Mouse (Mus musculus) layer of hippocampus, adult 18-20 months (tissue): ENCODE measurements around the gene Olfr1223. TPM values are rescaled to one million over a fixed set of nuclear protein-coding genes. Genes with fewer than 3 reads are reported as not detected.
"Not testable (repeated sequence)": the region's sequence is repeated elsewhere in the genome, so short reads cannot be mapped to it uniquely, and the experiment has no call there.

ENCODE experiments used
- DNase-seq, 2 experiments: peaks; one replicate each; pipeline ENCODE4 v3.0.0; 2022; ENCODE audit warnings: low spot score in 2 of 2
- long read RNA-seq: library from polyadenylated mRNA; stranded (forward); transcript quantifications from one replicate; pipeline ENCODE4 v2.0.0, GENCODE M21; 2021
- total RNA-seq, 2 experiments: library from RNA; stranded (reverse); gene quantifications; 2 replicates each; pipeline ENCODE4 v1.2.3; 2021

Gene Olfr1223
- not detected for total RNA-seq
- long read RNA-seq, result 0 reads

DNA sequence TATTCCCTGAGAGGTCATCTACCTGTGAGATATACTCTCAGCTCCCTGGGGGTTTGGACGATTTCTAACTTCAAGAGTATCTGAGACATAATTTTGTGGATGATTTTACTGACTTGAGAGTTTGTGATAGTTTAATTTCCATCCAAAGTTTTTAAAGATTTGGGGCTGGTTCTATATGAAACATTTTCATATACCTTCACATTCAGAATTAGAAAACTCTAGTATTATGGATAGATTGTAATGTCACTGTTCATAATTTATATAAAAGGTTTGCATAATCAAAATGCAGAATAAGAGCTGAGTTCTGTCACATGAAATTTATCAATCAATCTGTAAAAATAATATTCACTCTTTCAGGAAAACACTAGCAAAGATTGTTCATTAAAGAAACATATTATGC lies at the start of gene Olfr1223:
TSS of gene Olfr1223 (minus strand) at position 101 of the 400 bp plus-strand sequence.
- no peak for DNase-seq

DNA sequence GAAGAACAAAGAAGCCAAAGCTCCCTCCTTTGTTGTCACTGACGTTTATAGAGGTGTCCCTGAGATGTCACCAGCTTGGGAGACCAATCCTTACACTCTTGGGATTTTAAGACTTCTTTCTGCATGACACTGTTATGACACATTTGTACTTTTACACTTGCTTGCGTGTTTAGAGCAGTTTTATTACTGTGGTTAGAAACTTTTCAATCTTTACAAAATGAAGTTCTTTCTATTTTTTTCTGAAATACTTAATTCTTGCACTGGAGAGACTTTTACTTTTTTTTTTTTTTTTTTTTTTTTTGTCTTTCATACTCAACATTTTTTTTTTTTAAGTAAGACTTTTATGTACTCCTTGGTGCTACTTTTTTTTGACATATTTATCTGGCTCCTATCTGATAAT lies 48.6 kb upstream of the Olfr1223 start, which contains the start of gene Olfr1226:
TSS of gene Olfr1226 (minus strand) at position 101 of the 400 bp plus-strand sequence.
- no peak for DNase-seq

DNA sequence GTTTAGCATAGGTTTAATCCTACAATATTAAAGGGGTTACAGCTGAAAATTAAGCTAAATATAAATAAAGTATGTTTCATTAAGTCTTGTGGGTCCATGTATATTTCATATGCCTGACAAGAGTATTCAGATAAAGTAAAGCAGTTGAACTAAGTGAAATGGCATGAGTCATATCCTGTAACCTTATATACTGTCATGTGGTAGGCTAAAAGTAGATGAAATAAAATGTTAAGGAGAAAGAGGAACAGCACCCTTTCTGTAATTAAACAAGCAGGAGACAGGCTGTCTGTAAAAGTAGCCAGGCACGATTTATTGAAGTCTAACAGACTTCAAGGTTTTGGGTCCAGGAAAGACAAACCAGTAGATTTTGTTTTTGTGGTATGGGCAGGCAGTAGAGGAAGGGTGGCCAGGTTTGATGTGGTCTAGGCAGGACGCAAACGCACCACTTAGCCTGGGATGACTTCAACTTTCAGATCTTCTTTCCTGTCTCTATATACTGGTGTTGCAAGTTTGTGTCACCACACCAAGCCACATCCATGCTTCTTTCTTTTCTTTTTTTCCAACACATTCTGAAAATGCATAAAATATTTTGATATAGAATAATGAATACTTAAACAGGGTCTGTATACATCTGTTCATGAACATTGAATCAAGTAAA lies 45.1 kb upstream of the Olfr1223 start:
- DNase-seq, result no peak

DNA sequence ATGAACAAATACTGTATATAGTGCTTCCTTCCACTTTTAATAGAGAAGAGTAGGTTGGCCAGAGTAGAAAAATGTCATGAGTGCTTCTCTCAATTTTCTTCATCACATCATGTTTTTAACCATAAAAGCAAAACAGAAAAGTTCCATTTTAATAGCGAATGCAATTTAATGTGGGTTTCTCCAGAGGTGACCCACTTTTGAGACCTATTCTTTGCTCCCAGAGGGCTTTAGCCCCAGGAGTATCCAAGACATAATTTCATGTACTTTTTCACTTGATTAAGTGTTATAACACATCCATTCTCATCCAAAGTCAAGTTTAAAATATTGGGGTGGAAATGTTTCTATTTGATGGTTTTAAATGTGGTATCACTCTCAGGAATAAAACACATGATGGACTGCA lies 23.2 kb upstream of the Olfr1223 start, which contains the start of gene Olfr1225:
TSS of gene Olfr1225 (minus strand) at position 101 of the 400 bp plus-strand sequence.
- DNase-seq, result no peak

DNA sequence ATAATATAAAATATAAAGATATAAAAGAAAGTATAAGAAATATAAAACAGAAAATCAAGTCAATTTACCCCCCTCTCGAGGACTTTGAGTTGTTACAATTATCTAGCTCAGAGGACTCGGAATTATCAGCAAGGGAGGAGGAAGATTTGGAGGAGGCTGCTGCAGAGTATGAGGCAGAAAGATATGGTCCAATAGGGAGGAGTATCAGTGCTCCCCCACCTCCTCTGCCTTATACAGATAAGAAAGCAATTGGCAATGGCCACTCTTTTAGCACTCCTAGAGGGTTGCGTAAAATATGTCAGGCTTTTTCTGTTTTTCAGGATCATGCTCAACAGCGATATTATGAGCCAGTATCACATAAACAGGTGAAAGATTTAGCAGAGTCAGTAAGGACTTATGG lies 13.4 kb upstream of the Olfr1223 start:
- DNase-seq, result not testable (repeated sequence)

DNA sequence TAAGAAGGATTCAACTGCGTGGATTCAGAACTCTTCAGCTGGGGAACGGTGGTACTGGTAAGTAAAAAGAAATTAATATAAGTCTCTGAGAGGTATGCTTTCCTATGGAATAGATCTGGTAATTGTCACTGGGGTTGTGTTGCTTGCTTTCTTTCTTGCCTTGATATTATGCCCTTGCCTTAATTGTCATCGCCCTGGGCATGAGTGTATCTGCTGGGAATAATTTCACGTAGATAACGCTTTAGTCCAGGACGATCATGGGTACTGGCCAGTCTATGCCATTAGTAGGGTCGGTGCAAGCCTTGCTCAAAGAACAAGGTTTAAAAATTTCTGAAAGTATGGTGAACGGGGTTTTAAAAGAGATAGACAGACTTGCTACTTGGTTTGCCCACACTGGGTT lies 12.6 kb upstream of the Olfr1223 start, which contains the start of gene Olfr1224-ps1:
TSS of gene Olfr1224-ps1 (minus strand) at position 101 of the 400 bp plus-strand sequence.
- not testable (repeated sequence) for DNase-seq

DNA sequence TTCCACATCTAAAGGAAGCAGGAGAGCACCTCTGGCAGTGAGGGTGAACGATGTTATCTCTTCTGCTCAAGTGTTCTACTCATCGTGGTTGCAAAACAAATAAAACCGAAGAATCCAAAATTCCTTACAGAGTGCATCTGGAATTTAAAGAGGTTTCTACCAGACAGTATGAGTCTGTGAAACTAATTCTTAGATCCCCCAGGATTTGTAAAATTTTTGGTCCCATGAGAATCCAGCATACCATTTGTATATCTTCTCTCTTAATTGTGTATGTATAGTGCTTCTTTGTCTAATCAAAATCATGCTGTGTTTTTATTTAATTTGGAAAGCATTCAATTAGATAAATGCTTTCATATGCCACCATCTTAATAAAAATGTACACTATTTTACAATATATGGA lies 18.4 kb downstream of the Olfr1223 start, which contains the start of gene Olfr1222:
TSS of gene Olfr1222 (minus strand) at position 101 of the 400 bp plus-strand sequence.
- no peak for DNase-seq

DNA sequence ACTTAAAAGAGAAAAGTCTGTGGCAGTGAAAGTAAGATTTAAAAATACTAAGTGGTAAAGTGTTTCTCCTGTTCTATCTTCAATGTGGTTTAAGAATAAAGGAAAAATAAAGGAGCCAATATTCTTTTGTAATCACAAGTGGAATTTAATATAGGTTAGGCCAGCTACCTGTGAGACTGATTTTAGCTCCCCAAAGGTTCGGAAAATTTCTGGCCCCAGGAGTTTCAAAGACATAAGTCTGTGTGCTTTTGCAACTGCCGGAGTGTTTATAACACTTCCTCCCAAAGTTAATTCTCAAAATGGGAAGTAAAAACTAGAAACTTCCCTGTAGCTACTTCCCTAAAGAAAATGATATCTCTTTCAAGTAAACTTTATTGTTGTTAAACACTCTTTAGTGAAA lies 34.2 kb downstream of the Olfr1223 start, which contains the start of gene Olfr1221:
TSS of gene Olfr1221 (minus strand) at position 101 of the 400 bp plus-strand sequence.
- no peak for DNase-seq

DNA sequence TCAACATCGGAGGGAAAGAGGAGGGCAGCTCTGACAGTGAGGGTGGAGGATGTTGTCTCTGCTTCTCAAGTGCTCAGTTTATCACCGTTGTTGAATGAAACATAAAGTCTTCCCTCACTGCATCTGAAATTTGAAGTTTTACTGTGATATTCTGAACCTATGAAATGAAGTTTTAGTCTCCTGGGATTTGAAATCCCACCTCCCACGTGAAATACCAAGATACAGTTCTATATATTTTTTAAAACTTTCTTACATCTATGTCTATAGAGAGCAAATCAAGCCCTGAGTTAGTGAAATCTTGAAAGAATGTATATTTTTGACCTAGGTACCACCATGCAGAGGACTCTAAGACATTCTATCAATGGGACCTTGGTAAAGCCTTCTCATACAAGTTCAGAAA lies 44.6 kb downstream of the Olfr1223 start, which contains the start of gene Olfr1220:
TSS of gene Olfr1220 (minus strand) at position 101 of the 400 bp plus-strand sequence.
- DNase-seq, result no peak

DNA sequence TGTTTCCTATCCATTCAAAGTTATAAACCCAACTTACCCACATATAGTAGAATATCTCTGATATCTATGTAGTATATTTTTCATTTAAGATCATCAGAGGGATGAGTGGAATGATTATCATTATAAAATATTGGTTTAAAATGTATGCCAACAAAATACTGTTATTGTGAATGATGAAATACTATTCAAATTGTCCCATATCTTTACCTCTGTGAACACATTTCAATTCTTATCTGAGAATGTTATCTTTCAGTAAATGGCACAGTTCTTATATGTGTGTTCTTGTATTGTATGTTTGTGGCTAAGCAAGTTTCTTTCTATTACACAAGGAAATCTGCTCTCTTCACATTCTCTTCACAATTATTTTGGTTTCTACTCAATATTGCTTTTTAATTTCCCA lies 45.7 kb downstream of the Olfr1223 start:
- DNase-seq, result no peak

DNA sequence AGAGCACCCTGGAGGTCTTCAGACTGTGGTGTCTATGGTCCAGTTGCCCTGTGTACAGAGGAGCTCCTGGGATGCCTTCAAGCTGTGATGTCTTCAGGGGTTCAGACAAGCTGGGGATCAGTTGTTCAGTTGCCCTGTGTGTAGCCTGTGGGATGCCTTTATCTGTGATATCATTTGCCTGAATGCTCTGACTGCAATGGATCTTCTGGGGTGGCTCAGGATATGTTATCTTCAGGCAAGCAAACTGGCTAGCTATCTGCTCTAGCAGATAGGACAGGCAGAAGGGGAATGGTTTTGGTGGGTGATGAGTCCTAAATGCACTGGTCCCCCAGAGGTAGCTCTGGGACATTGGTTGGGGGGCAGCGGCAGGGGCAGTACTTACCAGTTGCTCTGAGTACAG lies 57.5 kb downstream of the Olfr1223 start:
- no peak for DNase-seq

Other genes starting within 250 kb of the Olfr1223 start
- not detected for gene Olfr1208, start 249.2 kb downstream of the Olfr1223 start, total RNA-seq
- not detected for gene Olfr1209, start 236.4 kb downstream of the Olfr1223 start, total RNA-seq
- not detected for gene Olfr1211, start 213.4 kb downstream of the Olfr1223 start, total RNA-seq
- gene Olfr1212, start 197.6 kb downstream of the Olfr1223 start, total RNA-seq, result not detected
- not detected for gene Gm13762, start 171.3 kb downstream of the Olfr1223 start, total RNA-seq
- not detected for gene Olfr1214, start 158.9 kb downstream of the Olfr1223 start, total RNA-seq
- gene Olfr1215, start 144.6 kb downstream of the Olfr1223 start, total RNA-seq, result not detected
- not detected for gene Olfr1216, start 133.2 kb downstream of the Olfr1223 start, total RNA-seq
- not detected for gene Olfr1217, start 119.5 kb downstream of the Olfr1223 start, total RNA-seq
- gene Olfr1218, start 90.4 kb downstream of the Olfr1223 start, total RNA-seq, result not detected
- not detected for gene Olfr1219, start 68.0 kb downstream of the Olfr1223 start, total RNA-seq
- gene Olfr1220, start 44.7 kb downstream of the Olfr1223 start, total RNA-seq, result not detected
- not detected for gene Olfr1221, start 34.3 kb downstream of the Olfr1223 start, total RNA-seq
- not detected for gene Olfr1222, start 18.5 kb downstream of the Olfr1223 start, total RNA-seq
- gene Olfr1224-ps1, start 12.5 kb upstream of the Olfr1223 start, total RNA-seq, result not detected
- gene Olfr1225, start 23.1 kb upstream of the Olfr1223 start, total RNA-seq, result not detected
- gene Olfr1226, start 48.5 kb upstream of the Olfr1223 start, total RNA-seq, result not detected
- not detected for gene Olfr1228, start 102.5 kb upstream of the Olfr1223 start, total RNA-seq
- not detected for gene Olfr1229, start 136.5 kb upstream of the Olfr1223 start, total RNA-seq
- not detected for gene Olfr1230, start 145.7 kb upstream of the Olfr1223 start, total RNA-seq
- not detected for gene Olfr1231, start 155.5 kb upstream of the Olfr1223 start, total RNA-seq
- not detected for gene Olfr1232, start 178.1 kb upstream of the Olfr1223 start, total RNA-seq
- not detected for gene Olfr1233, start 190.8 kb upstream of the Olfr1223 start, total RNA-seq
- not detected for gene Olfr1234, start 213.3 kb upstream of the Olfr1223 start, total RNA-seq